Mouse (Mus musculus) layer of hippocampus, adult 18-20 months (tissue): ENCODE results near the gene Mgst3. TPM values are rescaled to one million over a fixed set of nuclear protein-coding genes. Genes with fewer than 3 reads are reported as not detected.

Experiments
- microRNA-seq, 2 experiments: library from miRNA; unstranded; fragments of <30 nt; microRNA quantifications; one replicate each; pipeline ENCODE4 v1.2.0; 2021
- total RNA-seq, 2 experiments: library from RNA; stranded (reverse); gene quantifications; 2 replicates each; pipeline ENCODE4 v1.2.3; 2021

Mgst3 gene
- total RNA-seq, 2 experiments from 2014 or later = 75.3 to 76.5 TPM

Small RNAs within 50 kb of the gene (microRNA-seq; reads per million reads assigned to microRNA genes)
- gene Gm25911 = 0.20 to 0.25 reads per million in 2 experiments

Other genes with a start within 250 kb of the Mgst3 start
- gene Uck2, start 108.5 kb downstream of the Mgst3 start, total RNA-seq = 10 to 100 TPM; 28.4 to 35.9 TPM
- 10 to 100 TPM; 46.8 to 50.3 TPM for gene Tmco1, start 85.5 kb downstream of the Mgst3 start, total RNA-seq
- 10 to 100 TPM; 28.2 to 29.2 TPM for gene Aldh9a1, start 43.9 kb downstream of the Mgst3 start, total RNA-seq
- not detected for gene Lrrc52, start 72.9 kb upstream of the Mgst3 start, total RNA-seq
- 1 to 10 TPM; 6.4 to 8.2 TPM for gene Rxrg, start 204.5 kb upstream of the Mgst3 start, total RNA-seq